Mouse (Mus musculus): ENCODE measurements around the gene Olfr822. TPM values are rescaled to one million over a fixed set of nuclear protein-coding genes. Genes with fewer than 3 reads are reported as not detected.

Olfr822 gene
- polyA plus RNA-seq, 1 experiment: not detected

Other genes with a start within 250 kb of the Olfr822 start
- not detected for gene Olfr812, start 225.1 kb upstream of the Olfr822 start, polyA plus RNA-seq (2012; fragmentation: generic; extraction: Trizol)
- gene Olfr813, start 215.8 kb upstream of the Olfr822 start, polyA plus RNA-seq (2012; fragmentation: generic; extraction: Trizol): not detected
- gene Olfr814, start 191.4 kb upstream of the Olfr822 start, polyA plus RNA-seq (2012; fragmentation: generic; extraction: Trizol): not detected
- not detected for gene Olfr815, start 165.3 kb upstream of the Olfr822 start, polyA plus RNA-seq (2012; fragmentation: generic; extraction: Trizol)
- gene Olfr816, start 155.6 kb upstream of the Olfr822 start, polyA plus RNA-seq (2012; fragmentation: generic; extraction: Trizol): not detected
- gene Olfr818, start 122.1 kb upstream of the Olfr822 start, polyA plus RNA-seq (2012; fragmentation: generic; extraction: Trizol): not detected
- gene Olfr819, start 103.9 kb upstream of the Olfr822 start, polyA plus RNA-seq (2012; fragmentation: generic; extraction: Trizol): not detected
- not detected for gene Olfr247, start 95.1 kb upstream of the Olfr822 start, polyA plus RNA-seq (2012; fragmentation: generic; extraction: Trizol)
- gene Gm10310, start 86.1 kb upstream of the Olfr822 start, polyA plus RNA-seq (2012; fragmentation: generic; extraction: Trizol): not detected
- gene Olfr820, start 58.6 kb upstream of the Olfr822 start, polyA plus RNA-seq (2012; fragmentation: generic; extraction: Trizol): not detected
- not detected for gene Olfr821, start 40.9 kb upstream of the Olfr822 start, polyA plus RNA-seq (2012; fragmentation: generic; extraction: Trizol)
- gene Olfr823, start 44.2 kb downstream of the Olfr822 start, polyA plus RNA-seq (2012; fragmentation: generic; extraction: Trizol): not detected
- gene Olfr824, start 58.8 kb downstream of the Olfr822 start, polyA plus RNA-seq (2012; fragmentation: generic; extraction: Trizol): not detected
- gene Olfr825, start 95.6 kb downstream of the Olfr822 start, polyA plus RNA-seq (2012; fragmentation: generic; extraction: Trizol): not detected
- gene Olfr826, start 113.0 kb downstream of the Olfr822 start, polyA plus RNA-seq (2012; fragmentation: generic; extraction: Trizol): not detected
- gene Olfr827, start 143.2 kb downstream of the Olfr822 start, polyA plus RNA-seq (2012; fragmentation: generic; extraction: Trizol): not detected
- gene Neurod4, start 209.0 kb downstream of the Olfr822 start, polyA plus RNA-seq (2012; fragmentation: generic; extraction: Trizol): not detected

Data from C2C12 (cell line).